Mouse (Mus musculus): Measurements from ENCODE around the gene Gpc6. TPM values are rescaled to one million over a fixed set of nuclear protein-coding genes. Genes with fewer than 3 reads are reported as not detected.

Gene Gpc6
- polyA plus RNA-seq, 1 experiment from 2014 or later = 57.9 TPM

- no peak overlapping the region for H3K4me3 ChIP-seq (ENCODE audit: low read depth, low read length)
- H3K9ac ChIP-seq (ENCODE audit: low read length) = no peak overlapping the region
- no peak for ATAC-seq (replicated peaks; ENCODE audit: low FRiP score, low TSS enrichment, low read depth)
- H3K27me3 ChIP-seq (replicated peaks; ENCODE audit: control insufficient read depth, insufficient read depth, low read length) = no peaks in the 10 kb centered on the region
- no peaks in the 10 kb centered on the region for H3K9me3 ChIP-seq (ENCODE audit: control insufficient read depth, low read length)
- H3K36me3 ChIP-seq (ENCODE audit: control insufficient read depth, insufficient read depth, low read length) = no peaks in the 10 kb centered on the region
- H3K4me2 ChIP-seq (ENCODE audit: low read length) = no peak overlapping the region
- no peak overlapping the region for H3K27ac ChIP-seq (ENCODE audit: low read depth)
- WGBS = 47% methylated on average over 4 of the region's 4 CpGs
- no peak for DNase-seq (ENCODE audit: low spot score)
- H3K4me1 ChIP-seq (replicated peaks; ENCODE audit: control insufficient read depth, insufficient read depth, low read length) = no peaks in the 10 kb centered on the region; the same call in 1 of the 2 replicates
These were observed 466.3 kb downstream of the Gpc6 start for GRCm38 (mm10) chr14:117391412-117391811.

- 94% methylated on average over 3 of the region's 3 CpGs for WGBS
- no peak overlapping the region for H3K27ac ChIP-seq (ENCODE audit: low read depth)
- H3K9me3 ChIP-seq (ENCODE audit: control insufficient read depth, low read length) = no peaks in the 10 kb centered on the region
- no peak overlapping the region for H3K4me2 ChIP-seq (ENCODE audit: low read length)
- no peak overlapping the region for H3K9ac ChIP-seq (ENCODE audit: low read length)
- no peaks in the 10 kb centered on the region for H3K36me3 ChIP-seq (ENCODE audit: control insufficient read depth, insufficient read depth, low read length)
- H3K4me3 ChIP-seq (ENCODE audit: low read depth, low read length) = no peak overlapping the region
- H3K27me3 ChIP-seq (replicated peaks; ENCODE audit: control insufficient read depth, insufficient read depth, low read length) = no peaks in the 10 kb centered on the region
- ATAC-seq (replicated peaks; ENCODE audit: low FRiP score, low TSS enrichment, low read depth) (no peak), DNase-seq (ENCODE audit: low spot score) (no peak)
- no peaks in the 10 kb centered on the region; the same call in 1 of the 2 replicates for H3K4me1 ChIP-seq (replicated peaks; ENCODE audit: control insufficient read depth, insufficient read depth, low read length)
These were observed 472.1 kb downstream of the Gpc6 start for GRCm38 (mm10) chr14:117397165-117397564.

- Histone ChIP-seq H3K36me3 (ENCODE audit: control insufficient read depth, insufficient read depth, low read length) (no peaks in the 10 kb centered on the region), H3K4me3 (ENCODE audit: low read depth, low read length) (no peak overlapping the region), H3K4me1 (replicated peaks; ENCODE audit: control insufficient read depth, insufficient read depth, low read length) (no peaks in the 10 kb centered on the region), H3K4me2 (ENCODE audit: low read length) (no peak overlapping the region), H3K9me3 (ENCODE audit: control insufficient read depth, low read length) (no peaks in the 10 kb centered on the region), H3K27me3 (replicated peaks; ENCODE audit: control insufficient read depth, insufficient read depth, low read length) (no peaks in the 10 kb centered on the region), H3K9ac (ENCODE audit: low read length) (no peak overlapping the region), H3K27ac (ENCODE audit: low read depth) (no peak overlapping the region)
- DNase-seq (ENCODE audit: low spot score) = no peak
- ATAC-seq (replicated peaks; ENCODE audit: low FRiP score, low TSS enrichment, low read depth) = no peak
- 80% methylated on average over 9 of the region's 9 CpGs for WGBS
These were observed 482.9 kb downstream of the Gpc6 start for GRCm38 (mm10) chr14:117407824-117408524.

- ATAC-seq (replicated peaks; ENCODE audit: low FRiP score, low TSS enrichment, low read depth) (no peak), DNase-seq (ENCODE audit: low spot score) (no peak)
- Histone ChIP-seq H3K4me2 (ENCODE audit: low read length) (no peak overlapping the region), H3K4me3 (ENCODE audit: low read depth, low read length) (no peak overlapping the region), H3K9me3 (ENCODE audit: control insufficient read depth, low read length) (no peaks in the 10 kb centered on the region), H3K36me3 (ENCODE audit: control insufficient read depth, insufficient read depth, low read length) (no peaks in the 10 kb centered on the region), H3K27ac (ENCODE audit: low read depth) (no peak overlapping the region), H3K9ac (ENCODE audit: low read length) (no peak overlapping the region), H3K27me3 (replicated peaks; ENCODE audit: control insufficient read depth, insufficient read depth, low read length) (no peaks in the 10 kb centered on the region), H3K4me1 (replicated peaks; ENCODE audit: control insufficient read depth, insufficient read depth, low read length) (no peaks in the 10 kb centered on the region)
- WGBS = 88% methylated on average over 3 of the region's 3 CpGs
These were observed 483.4 kb downstream of the Gpc6 start for GRCm38 (mm10) chr14:117408525-117408835.

GRCm38 (mm10) chr14:117409778-117410177, 484.7 kb downstream of the Gpc6 start:
- no peak overlapping the region for H3K4me3 ChIP-seq (ENCODE audit: low read depth, low read length)
- DNase-seq (ENCODE audit: low spot score) (no peak), ATAC-seq (replicated peaks; ENCODE audit: low FRiP score, low TSS enrichment, low read depth) (no peak)
- no peak overlapping the region for H3K27ac ChIP-seq (ENCODE audit: low read depth)
- H3K4me2 ChIP-seq (ENCODE audit: low read length) = no peak overlapping the region
- no peaks in the 10 kb centered on the region for H3K27me3 ChIP-seq (replicated peaks; ENCODE audit: control insufficient read depth, insufficient read depth, low read length)
- WGBS = 76% methylated on average over 2 of the region's 2 CpGs
- H3K36me3 ChIP-seq (ENCODE audit: control insufficient read depth, insufficient read depth, low read length) = no peaks in the 10 kb centered on the region
- H3K9ac ChIP-seq (ENCODE audit: low read length) = no peak overlapping the region
- H3K9me3 ChIP-seq (ENCODE audit: control insufficient read depth, low read length) = no peaks in the 10 kb centered on the region
- no peaks in the 10 kb centered on the region for H3K4me1 ChIP-seq (replicated peaks; ENCODE audit: control insufficient read depth, insufficient read depth, low read length)

GRCm38 (mm10) chr14:117410511-117410910, 485.4 kb downstream of the Gpc6 start:
- no peaks in the 10 kb centered on the region for H3K27me3 ChIP-seq (replicated peaks; ENCODE audit: control insufficient read depth, insufficient read depth, low read length)
- DNase-seq (ENCODE audit: low spot score) (no peak), ATAC-seq (replicated peaks; ENCODE audit: low FRiP score, low TSS enrichment, low read depth) (no peak)
- H3K4me1 ChIP-seq (replicated peaks; ENCODE audit: control insufficient read depth, insufficient read depth, low read length) = no peaks in the 10 kb centered on the region
- no peaks in the 10 kb centered on the region for H3K9me3 ChIP-seq (ENCODE audit: control insufficient read depth, low read length)
- H3K36me3 ChIP-seq (ENCODE audit: control insufficient read depth, insufficient read depth, low read length) = no peaks in the 10 kb centered on the region
- no peak overlapping the region for H3K4me3 ChIP-seq (ENCODE audit: low read depth, low read length)
- H3K9ac ChIP-seq (ENCODE audit: low read length) = no peak overlapping the region
- no peak overlapping the region for H3K27ac ChIP-seq (ENCODE audit: low read depth)
- no peak overlapping the region for H3K4me2 ChIP-seq (ENCODE audit: low read length)
- WGBS = 89% methylated on average over 2 of the region's 2 CpGs

GRCm38 (mm10) chr14:117415045-117415444, 489.9 kb downstream of the Gpc6 start:
- H3K9me3 ChIP-seq (ENCODE audit: control insufficient read depth, low read length) = no peaks in the 10 kb centered on the region
- DNase-seq (ENCODE audit: low spot score) (no peak), ATAC-seq (replicated peaks; ENCODE audit: low FRiP score, low TSS enrichment, low read depth) (no peak)
- H3K4me2 ChIP-seq (ENCODE audit: low read length) = no peak overlapping the region
- no peak overlapping the region for H3K27ac ChIP-seq (ENCODE audit: low read depth)
- H3K27me3 ChIP-seq (replicated peaks; ENCODE audit: control insufficient read depth, insufficient read depth, low read length) = no peaks in the 10 kb centered on the region
- H3K4me1 ChIP-seq (replicated peaks; ENCODE audit: control insufficient read depth, insufficient read depth, low read length) = no peaks in the 10 kb centered on the region
- H3K9ac ChIP-seq (ENCODE audit: low read length) = no peak overlapping the region
- no peaks in the 10 kb centered on the region for H3K36me3 ChIP-seq (ENCODE audit: control insufficient read depth, insufficient read depth, low read length)
- no peak overlapping the region for H3K4me3 ChIP-seq (ENCODE audit: low read depth, low read length)

- Histone ChIP-seq H3K27me3 (replicated peaks; ENCODE audit: control insufficient read depth, insufficient read depth, low read length) (no peaks in the 10 kb centered on the region), H3K4me3 (ENCODE audit: low read depth, low read length) (no peak overlapping the region), H3K4me2 (ENCODE audit: low read length) (no peak overlapping the region), H3K9me3 (ENCODE audit: control insufficient read depth, low read length) (no peaks in the 10 kb centered on the region; the same call in 1 of the 2 replicates), H3K27ac (ENCODE audit: low read depth) (no peak overlapping the region), H3K9ac (ENCODE audit: low read length) (no peak overlapping the region), H3K4me1 (replicated peaks; ENCODE audit: control insufficient read depth, insufficient read depth, low read length) (no peaks in the 10 kb centered on the region), H3K36me3 (ENCODE audit: control insufficient read depth, insufficient read depth, low read length) (no peaks in the 10 kb centered on the region)
- 66% methylated on average over 6 of the region's 6 CpGs for WGBS
- ATAC-seq (replicated peaks; ENCODE audit: low FRiP score, low TSS enrichment, low read depth) = no peak
- no peak for DNase-seq (ENCODE audit: low spot score)
These were observed 494.6 kb downstream of the Gpc6 start for GRCm38 (mm10) chr14:117419561-117420218.

GRCm38 (mm10) chr14:117421170-117421569, 496.1 kb downstream of the Gpc6 start:
- no peaks in the 10 kb centered on the region for H3K4me1 ChIP-seq (replicated peaks; ENCODE audit: control insufficient read depth, insufficient read depth, low read length)
- H3K27me3 ChIP-seq (replicated peaks; ENCODE audit: control insufficient read depth, insufficient read depth, low read length) = no peaks in the 10 kb centered on the region
- no peak overlapping the region for H3K4me2 ChIP-seq (ENCODE audit: low read length)
- WGBS = 60% methylated on average over 3 of the region's 3 CpGs
- no peaks in the 10 kb centered on the region for H3K36me3 ChIP-seq (ENCODE audit: control insufficient read depth, insufficient read depth, low read length)
- no peaks in the 10 kb centered on the region; the same call in 1 of the 2 replicates for H3K9me3 ChIP-seq (ENCODE audit: control insufficient read depth, low read length)
- H3K27ac ChIP-seq (ENCODE audit: low read depth) = no peak overlapping the region
- no peak overlapping the region for H3K9ac ChIP-seq (ENCODE audit: low read length)
- DNase-seq (ENCODE audit: low spot score) (no peak), ATAC-seq (replicated peaks; ENCODE audit: low FRiP score, low TSS enrichment, low read depth) (no peak)
- no peak overlapping the region for H3K4me3 ChIP-seq (ENCODE audit: low read depth, low read length)
